Mouse (Mus musculus) layer of hippocampus, postnatal 36 days (tissue): ENCODE results near the gene Fblim1. TPM values are rescaled to one million over a fixed set of nuclear protein-coding genes. Genes with fewer than 3 reads are reported as not detected.

Source experiments
- DNase-seq, 2 experiments: peaks; one replicate each; pipeline ENCODE4 v3.0.0; 2022
- total RNA-seq, 2 experiments: library from RNA; stranded (reverse); gene quantifications; 2 replicates each; pipeline ENCODE4 v1.2.3; 2021

Fblim1 gene
- total RNA-seq, result 1 to 10 TPM in 1 of 2 experiments, under 1 TPM in 1; 0.50 to 1.0 TPM

DNA sequence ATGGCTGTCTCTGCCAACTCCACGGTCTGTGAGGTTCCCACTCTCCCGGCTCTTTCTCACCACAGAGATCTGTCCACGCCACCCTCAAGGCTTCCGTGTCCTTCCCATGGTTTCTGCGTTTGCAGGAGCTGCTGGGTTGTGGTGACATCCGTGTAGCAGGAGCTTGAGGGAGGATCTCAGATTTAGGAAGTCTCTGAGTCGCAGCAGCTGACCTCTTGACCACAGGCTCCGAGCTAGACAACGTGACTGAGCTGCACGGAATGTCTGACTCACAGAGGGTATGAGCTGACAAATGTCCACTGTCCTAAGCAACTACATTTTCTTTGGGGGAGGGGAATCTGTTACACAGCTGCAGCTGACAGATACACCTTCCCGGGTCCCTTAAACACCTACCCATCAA, at the start of gene Fblim1:
TSS of gene Fblim1 (minus strand) at position 236 of the 400 bp plus-strand sequence.
- no peak for DNase-seq

DNA sequence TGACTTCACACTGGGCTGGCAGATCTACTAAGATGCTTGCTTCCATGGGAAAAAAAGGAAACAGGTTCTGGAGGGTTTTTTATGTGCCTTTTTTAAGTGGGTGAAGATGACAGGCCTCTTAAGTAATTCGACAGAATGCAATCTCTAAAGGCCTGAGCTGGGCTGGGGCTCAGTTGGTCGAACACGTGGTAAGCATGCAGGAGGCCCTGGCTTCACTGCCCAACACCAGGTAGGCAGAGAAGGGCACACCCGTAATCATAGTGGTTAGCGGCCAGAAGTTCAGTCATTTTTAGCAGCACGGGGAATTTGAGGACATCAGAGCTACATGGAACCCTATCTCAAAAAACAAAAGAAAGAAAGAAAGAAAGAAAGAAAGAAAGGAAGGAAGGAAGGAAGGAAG, 48.6 kb upstream of the Fblim1 start:
- DNase-seq, result no peak

DNA sequence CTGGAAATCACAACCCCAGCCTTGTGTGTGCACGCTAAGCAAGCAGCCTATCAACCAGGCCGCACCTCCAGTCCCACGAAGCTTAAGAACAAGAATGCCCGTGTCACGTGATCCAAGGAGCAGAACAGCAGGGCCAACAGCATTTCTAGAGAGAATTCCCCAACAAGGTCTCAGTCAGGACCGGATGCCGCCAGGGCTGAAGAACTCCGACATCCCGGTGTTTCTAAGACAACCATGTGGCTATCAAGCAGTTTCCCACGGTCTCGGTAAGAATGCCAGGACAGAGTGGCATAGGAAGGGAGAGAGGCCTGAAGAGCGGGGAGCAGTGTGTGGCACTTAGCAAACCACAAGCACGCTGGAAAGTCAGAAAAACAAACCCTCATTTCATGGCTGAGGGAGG, 47.9 kb upstream of the Fblim1 start:
- DNase-seq, result no peak

DNA sequence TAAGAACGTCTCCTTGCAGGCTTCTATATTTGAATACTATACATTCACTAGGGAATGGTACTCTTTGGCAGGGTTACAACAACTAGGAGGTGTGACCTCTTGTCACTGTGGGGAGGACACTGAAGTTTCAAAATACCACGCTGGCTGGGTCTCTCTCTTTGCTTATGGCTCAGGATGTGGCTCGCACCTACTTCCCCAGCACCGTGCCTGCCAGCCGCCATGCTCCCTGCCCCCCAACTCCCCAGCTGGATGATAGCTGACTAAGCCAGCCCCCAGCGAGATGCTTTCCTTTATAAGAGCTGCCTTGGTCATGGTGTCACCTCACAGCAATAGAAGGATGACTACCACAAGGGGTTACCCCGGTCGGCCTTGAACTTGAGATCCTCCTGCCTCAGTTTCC, 47.1 kb upstream of the Fblim1 start:
- no peak for DNase-seq

DNA sequence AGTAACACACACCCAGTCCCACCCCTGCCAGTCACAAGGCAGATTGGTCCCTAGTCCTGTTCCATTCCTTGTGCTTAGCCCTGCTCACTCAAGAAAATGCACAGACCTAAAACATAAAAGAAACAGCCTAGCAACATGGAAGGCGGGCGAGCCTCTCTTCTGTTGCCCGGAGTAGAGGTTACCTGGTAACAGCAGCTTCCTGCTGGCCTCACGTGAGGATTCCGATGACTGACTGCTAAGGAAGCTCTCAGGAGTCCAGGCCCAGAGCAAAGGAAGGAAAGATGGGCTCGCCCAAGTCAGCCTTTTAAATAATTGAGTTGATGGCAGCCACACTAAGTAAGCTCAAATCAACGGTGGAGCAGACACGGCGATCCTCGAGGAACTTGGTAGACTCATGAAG, 46.0 kb upstream of the Fblim1 start:
- DNase-seq, result no peak

DNA sequence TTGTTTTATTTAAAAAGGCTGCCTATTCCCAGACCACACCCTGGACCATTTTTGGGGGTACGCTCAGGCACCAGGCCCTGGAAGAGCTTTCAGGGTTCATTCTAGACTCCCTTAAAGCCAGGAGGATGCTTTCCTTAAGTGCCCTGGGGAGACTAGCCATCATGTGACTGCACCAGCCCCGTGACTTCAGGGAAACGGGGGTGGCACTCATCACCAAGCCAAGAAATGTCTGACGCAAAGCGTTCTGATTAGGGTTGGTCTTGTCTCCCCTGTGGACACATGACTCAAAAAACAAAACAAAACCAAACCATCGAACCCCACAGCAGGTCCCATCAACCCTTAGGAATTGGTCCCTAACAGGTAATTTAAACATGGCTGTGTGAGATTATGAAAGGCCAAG, 45.4 kb upstream of the Fblim1 start:
- no peak for DNase-seq

DNA sequence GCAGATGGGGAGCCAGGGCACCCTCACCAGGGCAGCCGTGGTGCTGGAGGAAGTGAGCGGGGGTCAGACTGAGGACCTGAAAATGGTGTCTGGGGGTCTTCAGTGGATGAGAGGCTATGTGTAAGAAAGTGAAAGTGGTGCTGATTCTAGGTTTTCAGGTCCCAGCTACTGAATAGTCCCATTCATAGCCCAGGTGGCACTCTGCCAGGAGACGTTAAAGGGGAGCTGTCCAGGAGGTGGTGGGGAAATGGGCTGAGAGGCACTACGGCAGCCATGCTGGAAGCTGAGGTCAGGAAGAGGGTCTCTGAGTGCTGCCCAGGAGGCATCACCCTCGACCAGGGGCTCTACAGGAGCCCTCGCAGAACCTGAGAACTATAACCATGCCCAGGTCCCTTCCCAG, 43.3 kb upstream of the Fblim1 start:
- DNase-seq, result no peak

DNA sequence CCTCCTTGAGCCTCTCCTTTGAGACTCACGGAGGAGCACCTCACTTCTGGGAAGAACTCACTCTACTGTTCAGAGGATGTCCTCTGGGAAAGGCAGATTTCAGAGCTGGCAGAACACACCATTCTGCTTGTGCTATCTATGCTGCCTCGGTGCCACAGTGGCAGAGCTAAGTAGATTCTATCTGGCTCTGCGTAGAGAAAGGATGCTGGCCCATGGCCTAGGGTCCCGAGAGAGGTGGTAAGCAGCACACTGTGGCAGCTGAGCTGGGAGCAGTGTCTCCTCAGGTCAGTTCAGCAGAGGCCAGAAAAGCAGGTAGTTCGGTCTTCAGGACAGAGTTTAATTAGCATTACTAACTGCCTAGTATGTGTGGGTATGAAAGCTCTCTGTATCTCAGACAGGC, 42.4 kb upstream of the Fblim1 start:
- DNase-seq, result no peak

DNA sequence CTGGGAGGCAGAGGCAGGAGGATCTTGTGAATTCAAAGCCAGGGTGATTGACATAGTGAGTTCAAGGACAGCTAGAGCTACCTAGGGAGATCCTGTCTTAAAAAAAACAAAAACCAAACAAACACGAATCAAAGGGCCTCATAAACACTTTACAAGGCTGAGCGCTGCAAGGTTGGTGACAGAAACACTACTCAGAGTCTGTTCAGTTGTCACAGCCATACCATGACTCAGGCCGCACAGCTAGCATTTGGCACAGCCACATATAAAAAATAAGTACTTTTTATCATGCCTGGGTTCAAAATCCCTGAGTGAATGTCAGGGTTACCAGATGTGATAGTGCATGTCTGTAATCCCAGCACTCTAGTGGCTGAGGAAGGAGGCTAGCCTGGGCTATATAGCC, 41.3 kb upstream of the Fblim1 start:
- DNase-seq, result no peak

DNA sequence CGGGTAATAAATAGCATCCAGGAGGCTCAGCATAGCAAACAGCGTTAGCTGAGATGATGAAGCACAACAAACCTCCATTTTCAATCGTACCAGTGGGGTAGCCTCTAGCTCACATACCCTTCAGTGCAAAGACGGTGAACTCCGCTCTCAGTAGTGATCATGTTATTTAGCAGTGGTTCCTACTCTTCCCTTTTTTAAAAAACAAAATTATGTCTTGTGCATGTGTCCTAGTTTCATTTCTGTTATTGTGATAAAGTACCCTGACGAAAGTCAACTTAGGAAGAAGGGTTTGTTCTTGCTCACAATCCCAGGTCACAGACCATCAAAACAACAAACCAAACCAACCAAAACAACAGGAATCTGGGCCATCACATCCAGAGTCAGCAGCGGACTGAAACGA, 40.1 kb upstream of the Fblim1 start:
- DNase-seq, result no peak

DNA sequence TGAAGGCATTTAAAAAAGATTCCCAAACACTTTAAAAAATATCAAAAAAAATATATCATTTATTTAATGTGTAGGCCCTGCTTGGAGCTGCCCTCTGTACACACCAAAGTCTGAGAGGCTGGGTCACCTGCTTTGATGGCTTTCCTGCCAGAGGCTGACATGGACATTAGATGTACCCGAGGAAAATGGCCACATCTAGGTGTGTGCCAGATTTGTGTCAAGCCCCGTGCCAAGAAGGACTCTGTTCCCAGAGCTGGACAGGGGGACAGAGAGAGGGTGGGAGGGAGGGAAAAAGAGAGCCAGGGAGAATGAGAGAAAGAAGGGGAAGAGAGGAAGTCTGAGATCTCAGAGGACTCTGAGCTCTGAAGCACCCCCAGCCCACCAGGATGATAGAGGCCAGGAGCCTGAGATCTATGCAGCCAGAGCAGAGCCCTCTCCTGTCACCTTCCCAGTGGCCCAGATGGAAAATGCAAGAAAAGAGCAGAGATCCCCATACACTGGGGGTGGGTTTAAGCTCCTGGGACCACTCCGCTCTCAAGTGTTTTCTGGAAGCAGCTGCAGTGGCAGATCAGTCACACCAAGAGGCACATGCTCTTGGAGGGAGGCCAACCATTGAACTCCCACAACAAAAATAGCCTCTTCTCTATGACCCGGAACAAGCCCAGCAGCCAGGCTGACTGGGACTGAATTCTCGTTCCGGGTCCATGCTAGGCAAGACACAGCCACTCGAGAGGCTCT, 37.4 kb upstream of the Fblim1 start:
- DNase-seq, result peak; percentile 48

DNA sequence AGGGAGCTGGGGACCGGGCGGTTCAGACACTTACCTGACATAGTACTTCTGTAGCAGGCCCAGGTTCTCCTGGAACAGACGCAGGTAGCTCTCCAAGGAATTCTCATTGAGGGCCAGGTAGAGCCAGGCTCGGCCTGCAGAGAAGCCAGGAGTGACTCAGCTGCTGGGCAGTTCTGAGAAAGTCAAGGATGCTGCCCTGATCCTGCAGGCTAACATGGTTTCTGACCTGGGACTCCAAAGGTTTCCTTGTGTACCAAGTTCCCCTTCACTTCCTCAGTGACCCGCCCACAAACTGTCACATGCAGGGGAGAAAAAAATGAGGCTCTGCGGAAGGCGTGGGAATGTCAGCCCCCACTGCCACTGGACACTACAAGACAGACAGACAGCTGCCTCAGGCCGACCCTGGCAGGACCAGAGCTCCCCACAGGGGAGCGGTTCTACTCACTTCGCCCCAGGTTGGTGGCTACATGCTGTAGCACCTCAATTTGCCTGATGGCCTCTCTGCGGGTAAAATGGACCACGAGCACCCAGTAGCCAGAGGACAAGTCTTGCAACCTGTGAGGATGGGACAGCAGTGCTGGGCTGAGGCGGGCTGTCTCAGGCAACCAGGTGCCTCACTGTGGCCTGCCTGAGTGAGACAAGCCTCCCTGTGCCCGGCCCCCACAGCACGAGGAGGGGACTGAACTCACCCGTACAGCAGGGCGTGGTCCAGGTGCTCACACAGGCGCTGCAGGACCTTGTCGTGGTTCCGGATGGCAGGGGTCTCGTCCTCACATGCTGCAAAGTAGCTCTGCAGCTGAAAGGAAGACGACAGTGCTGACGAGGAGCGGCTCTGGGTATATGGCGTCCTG, 36.3 kb upstream of the Fblim1 start:
- no peak for DNase-seq

DNA sequence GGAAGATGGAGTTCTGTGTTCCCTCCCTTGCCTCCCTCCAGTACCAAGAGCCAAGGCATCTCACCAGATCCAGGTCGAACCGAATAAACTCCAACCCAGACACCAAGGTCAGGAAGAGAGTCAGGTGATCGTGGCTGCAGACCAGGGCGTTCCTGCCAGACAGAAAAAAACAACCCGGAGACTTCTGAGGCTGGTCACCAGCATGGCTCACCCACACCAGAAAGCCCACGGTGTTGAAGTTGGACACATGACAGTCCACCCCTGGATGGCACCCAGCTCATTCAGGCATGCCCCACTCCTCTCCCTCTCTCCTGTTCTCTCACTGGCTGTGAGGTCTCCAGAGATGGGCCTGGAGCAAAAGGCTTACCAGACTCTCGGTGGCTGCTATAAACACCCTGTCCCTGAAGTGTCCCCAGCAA, 35.5 kb upstream of the Fblim1 start:
- DNase-seq, result no peak

DNA sequence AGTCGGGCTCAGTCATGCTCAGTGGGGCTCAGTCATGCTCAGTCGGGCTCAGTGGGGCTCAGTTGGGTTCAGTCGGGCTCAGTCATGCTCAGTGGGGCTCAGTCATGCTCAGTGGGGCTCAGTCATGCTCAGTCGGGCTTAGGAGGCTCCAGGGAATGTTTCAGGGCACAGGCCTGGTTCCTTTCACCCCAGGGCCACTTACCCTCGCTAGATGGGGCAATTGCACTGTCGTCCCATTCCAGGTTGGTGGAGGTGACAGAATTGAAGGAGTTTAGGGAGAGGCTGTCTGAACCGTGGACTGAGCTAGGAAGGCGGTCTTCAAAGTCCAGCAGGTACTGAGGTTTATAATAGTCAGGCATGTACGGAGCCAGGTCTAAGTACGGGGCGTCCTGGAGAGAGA, 33.6 kb upstream of the Fblim1 start:
- DNase-seq, result no peak

DNA sequence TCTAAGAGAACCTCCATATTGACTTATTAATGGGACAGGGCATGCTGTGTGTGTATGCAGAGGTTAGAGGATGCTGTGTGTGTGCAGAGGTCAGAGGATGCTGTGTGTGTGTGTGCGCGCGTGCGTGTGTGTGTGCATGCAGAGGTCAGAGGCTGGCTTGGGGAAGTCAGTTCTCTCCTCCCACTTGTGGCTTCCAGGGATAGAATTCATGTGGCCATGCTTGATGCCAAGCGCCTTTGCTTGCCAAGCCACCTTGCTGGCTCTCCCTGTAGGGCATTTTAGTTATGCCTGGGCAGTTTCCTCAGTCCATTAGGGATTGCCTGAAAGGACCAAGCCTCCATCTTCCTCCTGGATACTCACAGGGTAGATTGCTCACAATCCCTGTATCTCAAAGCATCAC, 30.8 kb upstream of the Fblim1 start:
- no peak for DNase-seq

DNA sequence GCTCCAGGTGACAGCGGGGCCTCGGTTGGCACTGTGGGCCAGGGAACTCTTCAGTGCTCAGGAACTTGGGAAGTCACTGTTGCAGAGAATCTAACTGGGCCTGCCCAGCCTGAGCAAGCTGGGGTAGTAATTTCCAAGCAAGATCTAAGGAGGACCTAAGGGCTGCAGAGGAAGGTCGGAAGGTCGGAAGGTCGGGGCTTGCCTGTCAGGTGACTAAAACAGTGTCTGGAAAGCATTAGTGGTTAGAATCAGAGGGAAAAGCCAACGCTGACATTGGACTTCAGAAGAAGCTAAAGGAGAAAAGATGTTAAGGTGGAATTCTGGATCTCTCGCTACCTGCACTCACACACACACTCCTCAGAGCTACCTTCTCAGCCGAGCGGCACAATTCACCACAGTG, 30.1 kb upstream of the Fblim1 start:
- DNase-seq, result no peak

DNA sequence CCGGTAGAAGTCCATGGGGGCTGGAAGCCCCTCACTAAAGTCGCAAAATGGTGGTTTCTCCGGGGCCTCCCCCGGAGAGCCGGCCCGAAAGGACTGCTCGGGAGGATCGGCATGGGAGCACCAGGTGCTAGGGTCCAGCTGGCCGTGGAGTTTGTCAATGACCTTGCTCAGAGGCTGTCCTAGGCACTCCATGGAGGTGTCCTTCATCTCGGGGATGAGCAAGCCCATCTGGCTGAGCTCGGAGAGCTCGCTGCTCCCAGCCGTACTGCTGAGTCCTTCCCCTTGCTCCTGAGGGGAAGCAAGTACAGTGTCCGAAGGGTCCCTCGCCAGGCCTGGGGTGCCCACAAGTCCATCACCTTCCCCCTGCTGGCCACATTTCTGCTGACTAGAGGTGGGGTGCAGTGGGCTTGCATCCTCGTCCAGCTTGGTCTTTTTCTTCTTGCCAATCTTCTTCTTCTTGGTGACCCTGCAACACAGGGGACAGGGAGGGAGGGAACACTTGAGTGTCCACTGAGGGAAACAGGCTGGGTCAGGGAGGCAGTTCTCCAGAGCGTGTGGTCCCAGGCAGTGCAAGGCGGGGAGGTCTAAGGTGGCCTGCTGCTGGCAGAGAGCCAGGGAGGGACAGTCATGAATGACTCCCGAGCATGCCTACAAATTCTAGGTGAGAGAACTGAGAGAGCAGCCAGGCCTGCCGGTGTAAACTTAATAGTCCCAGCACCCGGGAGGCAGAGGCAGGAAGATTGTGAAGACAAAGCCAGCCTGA, 26.4 kb upstream of the Fblim1 start:
- DNase-seq, result no peak

DNA sequence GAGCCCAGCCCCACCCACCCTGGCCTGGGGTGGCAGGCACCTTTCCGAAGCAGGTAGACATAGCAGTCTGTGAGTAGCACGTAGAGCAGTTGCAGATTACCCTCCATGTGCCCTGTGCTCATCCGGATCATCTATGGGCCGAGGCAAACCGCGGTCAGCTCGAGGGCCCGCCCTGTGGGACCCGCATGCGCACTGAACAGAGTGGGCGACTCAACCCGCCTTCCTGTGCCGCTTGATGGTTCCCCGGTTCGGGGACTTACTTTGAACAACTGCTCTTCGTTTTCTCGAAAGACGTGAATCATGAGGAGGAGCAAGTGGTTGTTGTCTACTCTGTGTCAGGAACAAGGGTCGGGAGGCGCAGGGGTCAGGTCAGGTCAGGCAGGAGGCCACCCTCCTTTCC, 25.4 kb upstream of the Fblim1 start:
- no peak for DNase-seq

DNA sequence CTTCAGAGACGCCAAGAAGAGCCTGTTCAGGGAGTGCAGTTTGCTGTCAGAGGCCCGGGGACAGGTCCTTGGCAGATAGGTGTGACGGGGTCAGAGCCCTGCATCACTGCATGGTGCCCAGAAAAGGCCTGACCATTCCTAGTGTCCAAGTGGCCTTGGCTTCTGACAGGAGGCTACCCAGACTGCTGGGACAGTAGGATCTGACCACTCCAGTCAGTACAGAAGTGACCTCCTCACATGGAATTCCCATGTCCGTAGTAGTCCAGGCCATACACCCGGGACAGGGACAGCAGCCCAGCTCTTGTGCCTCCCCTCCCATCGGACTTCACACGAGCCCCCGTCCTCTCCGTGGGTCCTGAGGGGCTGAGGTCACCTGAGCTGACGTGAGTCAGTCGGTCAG, 24.1 kb upstream of the Fblim1 start:
- DNase-seq, result no peak

DNA sequence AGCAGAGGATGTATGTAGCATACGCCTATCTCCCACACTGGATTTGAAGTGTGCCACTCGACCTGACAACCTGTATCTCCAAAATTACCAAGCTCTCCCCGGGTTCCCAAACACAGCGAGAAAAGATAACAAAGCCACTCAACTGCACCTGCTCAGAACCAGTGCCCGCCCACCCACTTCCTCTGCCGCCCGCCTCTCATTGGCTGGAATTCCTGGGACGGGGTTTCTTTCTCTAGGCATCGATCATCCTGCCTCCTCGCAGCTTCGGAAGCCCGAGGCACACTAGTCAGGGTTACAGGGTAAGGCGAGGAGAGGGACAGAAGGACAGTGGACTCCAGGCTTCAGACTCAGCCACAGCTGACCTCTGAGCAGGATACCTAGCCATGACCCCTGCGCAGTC, 22.8 kb upstream of the Fblim1 start:
- DNase-seq, result no peak

DNA sequence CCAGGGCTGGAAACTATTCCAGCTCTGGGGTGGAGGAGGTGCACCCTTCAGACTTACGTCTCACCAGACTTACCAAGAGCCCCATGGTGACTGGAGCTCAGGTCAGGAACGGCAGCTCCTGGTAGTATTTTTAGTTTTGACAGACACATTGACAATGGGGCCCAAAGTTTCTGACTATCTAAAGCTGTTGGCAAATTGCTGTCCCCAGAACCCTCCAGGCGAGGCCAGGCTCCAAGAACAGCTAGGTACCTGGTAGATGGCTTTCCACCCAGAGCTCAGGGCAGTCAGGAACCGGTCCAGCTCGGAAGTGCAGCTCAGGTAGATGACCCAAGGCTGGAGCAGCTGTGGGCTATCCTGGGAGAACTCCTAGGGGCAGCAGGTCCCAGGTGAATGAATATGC, 21.6 kb upstream of the Fblim1 start:
- no peak for DNase-seq

DNA sequence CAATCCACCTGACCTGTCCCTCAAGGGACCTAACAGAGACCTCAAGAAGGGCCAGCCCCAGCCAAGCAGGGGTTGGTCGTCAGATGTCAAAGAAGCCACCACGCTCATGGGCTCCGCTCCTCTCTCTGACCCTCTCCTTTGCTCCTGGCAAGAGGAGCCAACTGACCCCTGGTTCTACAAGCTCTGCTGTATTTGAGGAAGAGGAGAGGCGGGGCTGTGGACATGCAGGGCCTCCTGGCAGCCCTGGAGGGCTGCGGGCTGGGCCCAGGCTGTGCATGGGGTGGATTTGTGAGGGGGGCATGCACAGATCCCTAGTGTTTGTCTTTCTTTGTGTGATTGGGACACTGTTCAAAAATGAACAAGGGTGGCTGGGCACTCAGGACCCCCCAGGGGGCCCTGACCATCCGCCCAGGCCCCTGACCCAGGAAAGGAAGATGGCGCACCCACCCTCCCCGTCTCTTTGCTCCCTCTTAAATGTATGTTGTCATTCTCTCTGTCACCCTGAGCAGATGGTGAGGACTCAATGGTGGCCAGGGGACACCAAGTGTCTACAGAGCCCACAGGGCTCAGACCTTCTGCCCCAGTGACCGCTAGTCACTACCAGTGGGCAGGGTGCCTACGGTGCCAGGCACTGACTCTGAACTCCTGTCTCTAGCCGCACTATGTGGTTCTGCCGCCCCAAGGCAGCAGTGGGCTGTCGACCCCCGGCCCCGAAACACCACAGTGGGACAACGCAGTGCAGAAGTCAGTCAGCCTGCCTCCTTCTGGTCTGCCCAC, 20.1 kb upstream of the Fblim1 start:
- no peak for DNase-seq
